Mouse (Mus musculus) kidney, adult 18-20 months (tissue): ENCODE results near the gene Vgll4.

ENCODE experiments used
- DNase-seq: peaks from one replicate; pipeline ENCODE4 v3.0.0; 2021

The Vgll4 gene

GRCm38 (mm10) chr6:114969213-114970120, at the start of gene Vgll4:
Gene Vgll4 (minus strand): TSS chr6:114969994.
- peak; percentile 84 for DNase-seq

DNA sequence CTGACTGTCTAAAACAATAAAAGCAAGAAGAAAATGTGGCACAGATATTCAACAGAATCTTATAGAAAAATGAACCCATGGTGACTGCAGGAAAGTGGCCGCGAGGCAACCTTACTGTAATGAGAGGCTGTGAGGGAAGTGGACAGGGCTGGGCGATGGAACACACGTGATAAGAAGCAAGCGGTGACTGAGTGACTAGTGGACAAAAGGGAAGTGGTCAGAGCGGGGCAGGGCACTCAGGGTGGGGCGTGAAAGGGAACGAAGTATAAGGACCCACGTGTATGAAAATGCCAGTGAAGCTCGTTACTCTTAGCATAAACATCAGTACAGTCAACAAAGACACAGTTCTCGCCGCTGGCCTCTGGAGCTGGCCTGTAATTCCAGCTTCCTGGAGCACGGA, 45.7 kb upstream of the Vgll4 start:
- DNase-seq, result no peak

DNA sequence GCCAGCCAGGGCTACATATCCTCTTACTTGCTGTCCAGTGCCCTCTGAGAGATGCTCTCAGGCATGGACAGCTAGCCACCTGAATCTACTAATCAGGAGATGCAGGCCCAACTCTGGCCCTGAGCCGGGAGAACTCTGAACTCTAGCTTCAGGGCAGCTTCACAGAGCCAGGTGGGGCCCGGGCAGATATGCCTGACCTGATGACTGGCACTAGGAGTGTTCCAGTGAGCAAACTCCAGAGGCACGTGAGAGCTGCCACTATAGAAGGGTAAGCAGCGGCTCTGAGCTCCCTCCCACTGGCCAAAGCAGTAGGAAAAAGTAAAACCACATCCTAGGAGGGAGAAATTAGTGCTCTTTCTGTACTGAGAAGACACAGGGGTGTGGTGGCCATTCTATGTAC, 43.8 kb upstream of the Vgll4 start:
- DNase-seq, result peak; percentile 52

GRCm38 (mm10) chr6:115011792-115012191, 42.0 kb upstream of the Vgll4 start:
- DNase-seq, result no peak

GRCm38 (mm10) chr6:115010815-115011214, 41.0 kb upstream of the Vgll4 start:
- DNase-seq, result no peak

GRCm38 (mm10) chr6:115010304-115010703, 40.5 kb upstream of the Vgll4 start:
- no peak for DNase-seq

DNA sequence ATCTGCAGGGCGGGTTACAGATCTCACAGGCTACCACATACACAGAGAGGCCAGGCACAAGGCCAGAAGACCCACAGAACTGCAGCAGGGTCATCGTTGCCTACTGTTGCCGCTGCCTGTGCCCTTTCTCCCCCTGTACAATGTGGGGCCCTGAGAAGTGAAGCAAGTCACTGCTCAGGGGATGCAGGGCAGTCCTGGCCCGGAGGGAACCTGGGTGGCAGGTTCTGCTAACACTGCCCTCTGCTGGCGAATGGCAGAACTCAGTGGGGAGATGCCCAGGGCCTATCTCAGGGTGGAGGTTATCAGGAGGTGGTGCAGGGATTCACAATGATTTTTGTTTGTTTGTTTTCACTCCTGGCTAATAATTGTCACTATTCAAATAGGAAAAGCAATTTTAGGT, 37.9 kb upstream of the Vgll4 start:
- peak; percentile 81 for DNase-seq

DNA sequence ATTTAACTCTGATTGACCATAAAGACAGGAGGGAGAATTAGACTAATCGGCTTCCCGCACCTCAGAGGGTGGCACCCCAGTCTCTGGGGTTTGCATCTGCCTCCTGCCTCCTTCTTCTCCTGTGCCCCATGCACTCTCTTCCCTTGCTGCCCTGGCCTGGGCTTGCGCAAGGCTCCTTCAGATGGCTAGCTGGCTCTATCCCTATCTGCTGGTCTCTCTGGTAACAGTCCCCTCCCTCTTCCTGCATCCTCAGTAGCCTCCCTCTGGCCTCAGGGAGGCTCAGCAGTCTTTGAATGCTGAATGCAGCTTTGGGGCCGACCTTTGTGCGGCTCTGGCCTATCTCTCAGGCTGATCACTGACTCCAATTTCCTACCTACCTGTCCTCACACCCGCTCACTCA, 37.2 kb upstream of the Vgll4 start:
- DNase-seq, result no peak

DNA sequence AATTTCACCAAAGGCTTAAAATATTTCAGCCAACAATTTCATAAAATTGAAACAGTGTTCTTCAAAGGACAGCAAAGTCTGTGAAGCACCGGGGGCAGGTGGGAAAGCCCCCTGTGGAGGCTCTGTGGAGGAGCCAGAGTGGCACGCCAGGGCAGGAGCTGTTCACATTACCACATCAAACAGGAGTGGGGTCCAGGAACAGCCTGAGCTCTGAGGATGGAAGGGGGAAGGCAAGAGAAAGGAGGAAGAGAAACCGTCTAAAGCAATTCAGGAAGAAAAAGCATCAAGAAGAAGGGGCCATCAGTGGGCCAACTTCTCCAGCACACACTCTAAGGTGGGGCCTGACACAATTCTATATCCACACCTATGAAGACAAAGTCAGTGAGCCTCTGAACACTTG, 36.3 kb upstream of the Vgll4 start:
- no peak for DNase-seq

- no peak for DNase-seq
Observed at GRCm38 (mm10) chr6:115005351-115005890, 35.6 kb upstream of the Vgll4 start.

DNA sequence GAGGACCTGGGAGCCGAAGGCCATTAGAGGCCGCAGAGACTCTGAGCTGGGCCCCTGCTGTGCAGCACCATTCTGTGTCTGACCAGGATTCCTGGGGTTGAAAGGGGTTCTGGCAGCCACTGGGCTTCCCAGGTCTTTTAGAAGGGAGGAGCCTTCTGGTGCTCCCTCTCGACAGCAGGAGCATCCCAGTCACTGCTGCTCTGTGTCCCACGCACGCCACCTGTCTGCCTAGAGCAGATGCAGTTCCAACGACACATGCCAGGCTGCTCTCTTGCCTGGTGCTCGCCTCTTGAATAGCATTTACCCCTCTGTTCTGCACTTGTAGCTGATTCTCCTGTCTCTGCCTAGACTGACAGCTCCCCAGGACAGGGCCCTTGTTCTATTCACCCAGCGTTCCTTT, 34.8 kb upstream of the Vgll4 start:
- no peak for DNase-seq

- DNase-seq, result no peak
Observed at GRCm38 (mm10) chr6:114998374-114999031, 28.7 kb upstream of the Vgll4 start.

DNA sequence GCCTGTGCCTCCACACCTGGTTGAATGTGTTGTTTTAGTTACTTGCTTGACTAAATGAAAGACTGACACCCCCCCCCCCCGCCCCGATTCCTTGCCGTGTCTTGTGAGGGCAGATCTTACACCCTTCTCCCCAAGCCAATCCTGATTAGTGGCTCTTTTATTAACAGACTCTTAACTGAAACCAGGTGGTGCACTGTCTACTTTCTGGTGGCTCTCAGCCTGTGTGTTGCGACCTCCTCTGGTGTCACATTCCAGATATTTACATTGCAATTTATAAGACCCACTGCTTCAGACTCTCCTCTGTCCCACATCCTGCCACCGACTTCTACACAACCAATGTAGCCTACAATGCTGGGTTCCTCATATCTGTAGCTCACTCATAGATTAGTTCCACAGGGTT, 27.7 kb upstream of the Vgll4 start:
- DNase-seq, result no peak

- DNase-seq, result no peak
Observed at GRCm38 (mm10) chr6:114996910-114997309, 27.1 kb upstream of the Vgll4 start.

DNA sequence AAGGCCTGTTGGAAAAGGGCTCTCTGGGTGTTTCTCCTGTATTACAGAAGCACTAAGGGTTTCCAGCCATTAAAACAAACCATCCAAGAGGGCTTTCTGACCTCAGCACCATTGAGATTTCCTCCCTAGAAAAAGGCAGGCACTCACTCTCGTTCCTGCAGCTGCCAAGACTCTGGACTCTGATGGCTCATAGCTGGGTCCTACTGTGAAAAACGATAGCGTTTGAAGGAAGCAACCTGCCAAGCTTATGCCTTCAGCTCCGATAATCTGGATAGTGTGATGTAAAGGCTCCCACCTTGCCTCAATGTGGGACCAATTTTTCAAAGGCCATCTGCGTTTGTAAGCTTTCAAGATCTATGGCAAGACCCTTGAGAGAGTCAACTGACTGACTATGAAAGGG, 24.3 kb upstream of the Vgll4 start:
- no peak for DNase-seq

DNA sequence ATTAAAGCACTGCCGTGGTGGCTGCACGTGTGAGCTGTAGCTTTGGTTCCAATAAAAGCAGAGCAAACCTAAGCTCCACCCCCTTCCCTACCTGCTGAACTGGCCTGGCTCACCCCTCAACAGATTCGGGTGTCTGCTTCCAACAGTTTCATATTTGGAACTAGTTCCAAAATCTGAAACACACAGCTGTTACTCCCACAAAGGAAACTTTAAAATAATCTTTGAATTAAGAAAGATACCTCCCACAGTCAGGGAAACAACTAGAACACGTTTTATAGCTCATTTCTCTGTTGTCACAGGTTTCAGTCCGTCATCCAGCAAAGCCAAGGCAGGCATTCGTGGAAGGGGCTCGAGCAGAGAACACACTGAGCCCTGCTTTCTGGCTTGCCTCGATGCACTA, 23.9 kb upstream of the Vgll4 start:
- DNase-seq, result no peak

GRCm38 (mm10) chr6:114991909-114992308, 22.1 kb upstream of the Vgll4 start:
- no peak for DNase-seq

DNA sequence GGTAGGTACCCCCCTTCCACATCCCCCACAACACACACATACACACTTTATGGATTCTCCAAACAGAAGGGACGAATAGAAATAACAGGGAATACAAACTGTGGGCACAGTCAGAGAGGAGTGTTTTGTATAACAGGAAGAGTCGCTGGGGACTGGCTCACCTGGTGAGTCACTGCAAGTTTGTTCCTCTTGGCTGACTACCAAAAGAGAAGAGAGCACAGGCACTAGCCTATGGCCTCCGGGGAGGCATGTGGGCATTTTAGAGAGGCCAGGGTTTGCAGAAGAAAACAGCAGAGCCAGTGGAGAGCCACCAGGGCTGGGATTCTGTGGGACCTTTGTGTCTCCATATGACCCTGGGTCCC, 18.8 kb upstream of the Vgll4 start:
- peak; percentile 38 for DNase-seq

DNA sequence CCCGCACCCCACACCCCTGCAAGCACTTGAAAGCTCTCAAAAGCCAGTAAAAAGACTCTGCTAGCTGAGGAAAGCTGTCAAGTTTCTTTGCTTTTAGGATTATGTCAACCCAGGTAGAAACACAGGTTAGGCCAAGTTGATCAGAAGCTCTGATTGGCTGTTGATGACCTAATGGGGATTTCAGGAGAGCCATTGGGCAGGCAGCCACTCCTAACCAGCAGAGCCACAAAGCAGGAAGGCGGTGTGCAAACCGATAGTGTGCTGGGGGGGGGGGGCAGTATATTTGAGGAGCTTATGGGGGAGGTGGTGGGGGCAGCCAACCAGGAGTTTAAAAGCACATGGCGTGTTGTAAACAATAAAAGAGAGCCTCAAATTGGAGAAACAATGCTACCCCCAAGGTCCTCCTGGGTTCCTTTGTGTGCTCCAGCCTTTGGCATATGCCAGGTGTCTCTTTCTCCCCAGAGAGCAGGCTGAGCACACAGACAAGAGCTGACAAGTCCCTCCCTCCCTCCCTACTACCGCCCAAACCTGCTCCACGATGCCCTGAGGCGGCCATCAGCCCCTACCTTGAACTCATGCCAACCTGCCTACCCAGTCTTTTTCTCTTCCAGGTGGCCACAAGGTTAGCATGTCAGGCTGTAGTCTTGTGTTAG, 18.3 kb upstream of the Vgll4 start:
- DNase-seq, result peak; percentile 38

GRCm38 (mm10) chr6:114982671-114983070, 12.9 kb upstream of the Vgll4 start:
- no peak for DNase-seq

DNA sequence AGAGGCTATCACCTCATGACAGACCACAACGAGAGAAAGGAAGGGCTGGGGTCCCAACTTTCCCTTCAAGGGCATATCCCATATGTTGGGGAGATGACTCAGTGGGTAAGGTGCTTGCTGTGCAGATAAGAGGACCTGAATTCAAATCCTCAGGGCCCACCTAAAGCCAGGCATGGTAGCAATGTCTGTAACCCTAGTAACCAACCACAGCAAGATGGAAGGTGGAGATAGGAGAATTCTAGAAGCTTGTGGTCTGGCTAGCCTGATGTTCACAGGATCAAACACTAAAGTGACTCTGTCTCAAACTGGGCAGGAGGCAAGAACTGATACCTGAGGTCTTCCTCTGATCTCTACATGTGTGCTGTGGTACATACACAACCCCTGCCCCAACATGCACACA, 9.9 kb upstream of the Vgll4 start:
- no peak for DNase-seq

DNA sequence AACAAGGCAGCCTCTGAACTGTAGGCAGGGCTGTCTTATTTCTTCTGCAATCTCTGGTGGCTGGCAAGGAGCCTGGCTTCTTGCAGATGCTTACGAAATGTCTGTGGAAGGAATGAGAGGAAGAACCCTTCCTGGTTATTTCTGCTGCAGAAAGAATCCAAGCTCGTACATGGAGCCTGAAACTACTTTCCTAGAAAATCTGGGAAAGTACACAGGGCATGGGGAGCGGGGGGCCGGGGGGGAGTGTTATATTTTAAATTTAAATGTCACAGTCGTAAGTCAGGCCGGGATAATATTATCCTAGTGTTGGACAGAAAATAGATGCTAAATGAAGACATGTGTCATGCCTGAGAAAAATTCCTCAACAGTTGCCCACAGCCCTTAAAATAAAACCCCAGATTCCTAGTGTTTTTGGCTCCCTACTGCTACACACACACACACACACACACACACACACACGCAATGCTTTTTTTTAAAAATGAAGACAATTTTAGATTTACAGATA, 7.2 kb upstream of the Vgll4 start:
- DNase-seq, result no peak

DNA sequence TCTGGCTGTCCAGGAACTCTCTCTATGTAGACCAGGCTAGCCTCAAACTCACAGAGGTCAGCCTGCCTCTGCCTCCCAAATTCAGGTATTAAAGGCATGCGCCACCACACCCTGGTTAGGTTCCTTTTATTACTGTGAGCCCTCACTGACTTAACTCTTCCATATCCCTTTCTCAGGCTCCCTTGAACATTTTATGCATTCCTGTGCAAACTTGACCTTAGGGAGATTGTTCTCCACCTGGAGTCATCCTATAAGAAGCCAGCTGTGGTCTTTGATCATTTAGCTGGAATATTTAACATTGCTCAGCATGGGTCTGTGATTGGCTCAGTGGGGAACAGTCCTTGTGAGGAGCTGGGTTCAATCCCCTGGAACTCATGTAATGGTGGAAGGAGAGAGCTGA, 4.5 kb upstream of the Vgll4 start:
- no peak for DNase-seq

DNA sequence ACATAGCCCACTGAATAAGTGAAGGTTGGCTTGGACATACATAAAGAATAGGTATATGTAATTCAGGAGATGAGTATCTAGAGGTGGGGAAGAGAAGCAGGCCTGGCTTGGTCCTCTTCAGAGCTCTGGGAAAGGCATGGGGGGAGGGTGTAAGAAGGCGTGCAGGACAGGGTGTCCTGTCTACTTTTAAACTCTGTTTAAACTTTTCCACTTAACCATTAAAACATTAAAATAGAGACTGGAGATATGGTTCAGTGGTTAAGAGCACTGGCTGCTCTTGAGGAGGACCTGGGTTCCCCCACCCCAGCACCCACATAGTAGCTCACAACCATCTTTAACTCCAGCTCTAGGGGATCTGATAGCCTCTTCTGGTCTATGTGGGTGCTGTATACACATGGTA, 3.2 kb upstream of the Vgll4 start:
- no peak for DNase-seq
